Mouse (Mus musculus) stomach, embryonic 15.5 days (tissue): ENCODE data around the gene Prtn3. TPM values are rescaled to one million over a fixed set of nuclear protein-coding genes. Genes with fewer than 3 reads are reported as not detected.

Experiments
- ATAC-seq: fragments of 200-750 bp; cut with Nextera tagmentation; 2 replicates; pipeline ENCODE4 v1.8.0; 2017; ENCODE audit warnings: low read depth, moderate number of reproducible peaks, moderate TSS enrichment; ENCODE audit not compliant: insufficient read depth, low FRiP score
- H3K27ac ChIP-seq: fragments of 300-500 bp; sonication (generic); 2 replicates; pipeline ENCODE4 v1.5.1; 2015; ENCODE audit warnings: mild to moderate bottlenecking, inconsistent platforms
- H3K27me3 ChIP-seq: fragments of 300-500 bp; sonication (generic); replicated peaks from 2 replicates; pipeline ENCODE4 v1.6.1; 2015; ENCODE audit warnings: inconsistent platforms
- H3K36me3 ChIP-seq: fragments of 300-500 bp; sonication (generic); 2 replicates; pipeline ENCODE4 v1.6.1; 2015; ENCODE audit warnings: inconsistent platforms
- H3K4me1 ChIP-seq: fragments of 300-500 bp; sonication (generic); 2 replicates; pipeline ENCODE4 v1.6.1; 2015; ENCODE audit warnings: inconsistent platforms
- H3K4me2 ChIP-seq: fragments of 300-500 bp; sonication (generic); 2 replicates; pipeline ENCODE4 v1.6.1; 2015; ENCODE audit warnings: mild to moderate bottlenecking, inconsistent platforms
- H3K4me3 ChIP-seq: fragments of 300-500 bp; sonication (generic); replicated peaks from 2 replicates; pipeline ENCODE4 v1.5.1; 2015; ENCODE audit warnings: inconsistent platforms
- H3K9ac ChIP-seq: fragments of 300-500 bp; sonication (generic); 2 replicates; pipeline ENCODE4 v1.6.1; 2015; ENCODE audit warnings: inconsistent platforms
- H3K9me3 ChIP-seq: fragments of 300-500 bp; sonication (generic); 2 replicates; pipeline ENCODE4 v1.6.1; 2016; ENCODE audit warnings: inconsistent platforms
- WGBS: fragments of 180-500 bp; shearing (Covaris S2); methylation state at CpG from one replicate; pipeline ENCODE4 v1.1.7; 2015; 5-methylcytosine and 5-hydroxymethylcytosine counted together
- polyA plus RNA-seq: library from polyadenylated mRNA; unstranded; fragments of >200 nt; fragmentation: Nextera tagmentation; extraction: Ambion mirVana; gene quantifications from 2 replicates; pipeline ENCODE4 v1.2.1, GENCODE M21; 2015

The Prtn3 gene
- polyA plus RNA-seq, 1 experiment from 2014 or later: 10.6 TPM

GRCm38 (mm10) chr10:79900951-79901410 is 26.7 kb downstream of the Prtn3 start:
- Histone ChIP-seq H3K4me3 (no peak overlapping the region), H3K36me3 (peaks cover 50% of the 10 kb centered on the region), H3K27ac (no peak overlapping the region), H3K4me1 (0 out of 2 replicates have a peak, but pooled peaks cover 8% of the 10 kb centered on the region), H3K9ac (no peak overlapping the region), H3K4me2 (no peak overlapping the region), H3K27me3 (no peaks in the 10 kb centered on the region), H3K9me3 (no peaks in the 10 kb centered on the region)
- WGBS: 55% methylated on average over 2 of the region's 2 CpGs
- no peak for ATAC-seq

GRCm38 (mm10) chr10:79906712-79907111 is 32.4 kb downstream of the Prtn3 start:
- Histone ChIP-seq H3K4me3 (no peak overlapping the region), H3K4me2 (no peak overlapping the region), H3K36me3 (peaks cover 43% of the 10 kb centered on the region), H3K9ac (no peak overlapping the region), H3K4me1 (peaks cover 9% of the 10 kb centered on the region), H3K9me3 (no peaks in the 10 kb centered on the region), H3K27ac (no peak overlapping the region), H3K27me3 (no peaks in the 10 kb centered on the region)
- WGBS: 89% methylated on average over 9 of the region's 9 CpGs
- no peak for ATAC-seq

- peaks cover 41% of the 10 kb centered on the region for H3K36me3 ChIP-seq
- no peaks in the 10 kb centered on the region for H3K9me3 ChIP-seq
- peaks cover 9% of the 10 kb centered on the region for H3K4me1 ChIP-seq
- H3K9ac ChIP-seq: no peak overlapping the region
- no peak overlapping the region for H3K4me3 ChIP-seq
- H3K27me3 ChIP-seq: no peaks in the 10 kb centered on the region
- 90% methylated on average over 10 of the region's 10 CpGs for WGBS
- no peak for ATAC-seq
- H3K27ac ChIP-seq: no peak overlapping the region
- no peak overlapping the region for H3K4me2 ChIP-seq
These were observed 33.1 kb downstream of the Prtn3 start for GRCm38 (mm10) chr10:79907415-79907814.

- peak; percentile 95 for ATAC-seq
- no peaks in the 10 kb centered on the region for H3K9me3 ChIP-seq
- peak within 1 kb of the TSS; percentile 71 for H3K4me3 ChIP-seq
- peaks cover 45% of the 10 kb centered on the region for H3K36me3 ChIP-seq
- peak within 1 kb of the TSS; percentile 98 for H3K9ac ChIP-seq
- peak within 1 kb of the TSS; percentile 54 for H3K4me2 ChIP-seq
- H3K27ac ChIP-seq: peak within 1 kb of the TSS; percentile 97
- H3K27me3 ChIP-seq: no peaks in the 10 kb centered on the region
- H3K4me1 ChIP-seq: peaks cover 9% of the 10 kb centered on the region
- 2% methylated on average over 52 of the region's 52 CpGs for WGBS
These were observed 34.2 kb downstream of the Prtn3 start, which contains the start of gene Med16 for GRCm38 (mm10) chr10:79908167-79909091. TSS of gene Med16 (minus strand) at chr10:79908923.

GRCm38 (mm10) chr10:79909092-79909922 is 35.0 kb downstream of the Prtn3 start:
- Histone ChIP-seq H3K4me3 (peak overlapping the region; percentile 4; the same call in 1 of the 2 replicates), H3K4me1 (peaks cover 15% of the 10 kb centered on the region), H3K36me3 (peaks cover 39% of the 10 kb centered on the region), H3K27me3 (no peaks in the 10 kb centered on the region), H3K9ac (no peak overlapping the region), H3K9me3 (no peaks in the 10 kb centered on the region), H3K27ac (peak overlapping the region; percentile 97), H3K4me2 (peak overlapping the region; percentile 40)
- 25% methylated on average over 14 of the region's 14 CpGs for WGBS
- ATAC-seq: peak; percentile 38; the same call in 1 of the 2 replicates

GRCm38 (mm10) chr10:79910556-79910955 is 36.3 kb downstream of the Prtn3 start, which contains the start of gene Gm26602:
TSS of gene Gm26602 (plus strand) at chr10:79910856.
- no peak within 1 kb of the TSS for H3K9ac ChIP-seq
- no peak within 1 kb of the TSS for H3K4me2 ChIP-seq
- H3K27me3 ChIP-seq: no peaks in the 10 kb centered on the region
- 91% methylated on average over 4 of the region's 4 CpGs for WGBS
- H3K4me1 ChIP-seq: peaks cover 26% of the 10 kb centered on the region
- no peak within 1 kb of the TSS for H3K4me3 ChIP-seq
- H3K27ac ChIP-seq: peak within 1 kb of the TSS; percentile 70
- no peak for ATAC-seq
- peaks cover 31% of the 10 kb centered on the region for H3K36me3 ChIP-seq
- no peaks in the 10 kb centered on the region for H3K9me3 ChIP-seq

- H3K4me1 ChIP-seq: peaks cover 39% of the 10 kb centered on the region
- no peak for ATAC-seq
- peaks cover 19% of the 10 kb centered on the region for H3K36me3 ChIP-seq
- no peak overlapping the region for H3K27ac ChIP-seq
- H3K4me3 ChIP-seq: no peak overlapping the region
- H3K4me2 ChIP-seq: no peak overlapping the region
- WGBS: 69% methylated on average over 20 of the region's 20 CpGs
- H3K9ac ChIP-seq: no peak overlapping the region
- no peaks in the 10 kb centered on the region for H3K9me3 ChIP-seq
- no peaks in the 10 kb centered on the region for H3K27me3 ChIP-seq
These were observed 38.1 kb downstream of the Prtn3 start for GRCm38 (mm10) chr10:79912412-79912811.

- H3K27ac ChIP-seq: peak overlapping the region; percentile 67
- H3K4me3 ChIP-seq: no peak overlapping the region
- H3K27me3 ChIP-seq: peaks cover 18% of the 10 kb centered on the region
- peak overlapping the region; percentile 84 for H3K4me2 ChIP-seq
- H3K9me3 ChIP-seq: no peaks in the 10 kb centered on the region
- 67% methylated on average over 11 of the region's 11 CpGs for whole genome bisulfite sequencing
- H3K9ac ChIP-seq: no peak overlapping the region
- H3K36me3 ChIP-seq: peaks cover 19% of the 10 kb centered on the region
- ATAC-seq: no peak
- peaks cover 52% of the 10 kb centered on the region for H3K4me1 ChIP-seq
These were observed 40.1 kb downstream of the Prtn3 start for GRCm38 (mm10) chr10:79914131-79914947.

- H3K9me3 ChIP-seq: no peaks in the 10 kb centered on the region
- WGBS: 50% methylated on average over 7 of the region's 7 CpGs
- H3K4me3 ChIP-seq: no peak overlapping the region; the same call in 1 of the 2 replicates
- H3K9ac ChIP-seq: no peak overlapping the region
- ATAC-seq: 0 out of 2 replicates have a peak, but pooled peaks have one; percentile 16
- H3K27me3 ChIP-seq: peaks cover 25% of the 10 kb centered on the region
- H3K4me1 ChIP-seq: peaks cover 53% of the 10 kb centered on the region
- H3K27ac ChIP-seq: peak overlapping the region; percentile 67
- H3K36me3 ChIP-seq: peaks cover 19% of the 10 kb centered on the region
- H3K4me2 ChIP-seq: peak overlapping the region; percentile 84
These were observed 40.8 kb downstream of the Prtn3 start for GRCm38 (mm10) chr10:79914948-79915596.

GRCm38 (mm10) chr10:79916081-79916480 is 41.8 kb downstream of the Prtn3 start:
- Histone ChIP-seq H3K4me3 (peak overlapping the region; percentile 85), H3K4me1 (peaks cover 61% of the 10 kb centered on the region), H3K4me2 (peak overlapping the region; percentile 84), H3K9me3 (no peaks in the 10 kb centered on the region), H3K9ac (peak overlapping the region; percentile 91), H3K36me3 (peaks cover 14% of the 10 kb centered on the region), H3K27me3 (peaks cover 35% of the 10 kb centered on the region), H3K27ac (peak overlapping the region; percentile 80)
- 6% methylated on average over 8 of the region's 8 CpGs for WGBS
- no peak for ATAC-seq
